Mouse (Mus musculus) stomach, embryonic 15.5 days (tissue): ENCODE measurements around the gene Dock9. TPM values are rescaled to one million over a fixed set of nuclear protein-coding genes. Genes with fewer than 3 reads are reported as not detected.

Experiments
- ATAC-seq: fragments of 200-750 bp; cut with Nextera tagmentation; 2 replicates; pipeline ENCODE4 v1.8.0; 2017; ENCODE audit warnings: low read depth, moderate number of reproducible peaks, moderate TSS enrichment; ENCODE audit not compliant: insufficient read depth, low FRiP score
- H3K27ac ChIP-seq: fragments of 300-500 bp; sonication (generic); 2 replicates; pipeline ENCODE4 v1.5.1; 2015; ENCODE audit warnings: mild to moderate bottlenecking, inconsistent platforms
- H3K27me3 ChIP-seq: fragments of 300-500 bp; sonication (generic); replicated peaks from 2 replicates; pipeline ENCODE4 v1.6.1; 2015; ENCODE audit warnings: inconsistent platforms
- H3K36me3 ChIP-seq: fragments of 300-500 bp; sonication (generic); 2 replicates; pipeline ENCODE4 v1.6.1; 2015; ENCODE audit warnings: inconsistent platforms
- H3K4me1 ChIP-seq: fragments of 300-500 bp; sonication (generic); 2 replicates; pipeline ENCODE4 v1.6.1; 2015; ENCODE audit warnings: inconsistent platforms
- H3K4me2 ChIP-seq: fragments of 300-500 bp; sonication (generic); 2 replicates; pipeline ENCODE4 v1.6.1; 2015; ENCODE audit warnings: mild to moderate bottlenecking, inconsistent platforms
- H3K4me3 ChIP-seq: fragments of 300-500 bp; sonication (generic); replicated peaks from 2 replicates; pipeline ENCODE4 v1.5.1; 2015; ENCODE audit warnings: inconsistent platforms
- H3K9ac ChIP-seq: fragments of 300-500 bp; sonication (generic); 2 replicates; pipeline ENCODE4 v1.6.1; 2015; ENCODE audit warnings: inconsistent platforms
- H3K9me3 ChIP-seq: fragments of 300-500 bp; sonication (generic); 2 replicates; pipeline ENCODE4 v1.6.1; 2016; ENCODE audit warnings: inconsistent platforms
- WGBS: fragments of 180-500 bp; shearing (Covaris S2); methylation state at CpG from one replicate; pipeline ENCODE4 v1.1.7; 2015; 5-methylcytosine and 5-hydroxymethylcytosine counted together
- polyA plus RNA-seq: library from polyadenylated mRNA; unstranded; fragments of >200 nt; fragmentation: Nextera tagmentation; extraction: Ambion mirVana; gene quantifications from 2 replicates; pipeline ENCODE4 v1.2.1, GENCODE M21; 2015

Gene Dock9
- polyA plus RNA-seq, 1 experiment from 2014 or later = 14.0 TPM

- H3K27me3 ChIP-seq = no peaks in the 10 kb centered on the region
- H3K4me2 ChIP-seq = no peak overlapping the region
- WGBS = 41% methylated on average over 11 of the region's 11 CpGs
- H3K27ac ChIP-seq = peak overlapping the region; percentile 78
- no peaks in the 10 kb centered on the region for H3K36me3 ChIP-seq
- no peaks in the 10 kb centered on the region for H3K9me3 ChIP-seq
- H3K9ac ChIP-seq = no peak overlapping the region
- peak; percentile 56; the same call in 1 of the 2 replicates for ATAC-seq
- no peak overlapping the region for H3K4me3 ChIP-seq
- H3K4me1 ChIP-seq = peaks cover 4% of the 10 kb centered on the region; the same call in 1 of the 2 replicates
Measured at GRCm38 (mm10) chr14:121754110-121754509, 43.5 kb downstream of the Dock9 start.

GRCm38 (mm10) chr14:121752686-121753426 lies 44.8 kb downstream of the Dock9 start:
- Histone ChIP-seq H3K4me2 (no peak overlapping the region), H3K4me1 (peaks cover 8% of the 10 kb centered on the region; the same call in 1 of the 2 replicates), H3K27me3 (no peaks in the 10 kb centered on the region), H3K9me3 (no peaks in the 10 kb centered on the region), H3K4me3 (no peak overlapping the region), H3K27ac (peak overlapping the region; percentile 78), H3K9ac (no peak overlapping the region), H3K36me3 (no peaks in the 10 kb centered on the region)
- 0 out of 2 replicates have a peak, but pooled peaks have one; percentile 17 for ATAC-seq
- WGBS = 47% methylated on average over 19 of the region's 19 CpGs

GRCm38 (mm10) chr14:121749606-121750005 lies 48.0 kb downstream of the Dock9 start:
- Histone ChIP-seq H3K4me2 (no peak overlapping the region), H3K27me3 (no peaks in the 10 kb centered on the region), H3K9ac (no peak overlapping the region), H3K9me3 (no peaks in the 10 kb centered on the region), H3K4me1 (peaks cover 8% of the 10 kb centered on the region; the same call in 1 of the 2 replicates), H3K27ac (0 out of 2 replicates have a peak overlapping the region, but pooled peaks have one; percentile 10), H3K4me3 (no peak overlapping the region), H3K36me3 (no peaks in the 10 kb centered on the region)
- no peak for ATAC-seq
- 62% methylated on average over 9 of the region's 9 CpGs for WGBS

GRCm38 (mm10) chr14:121749084-121749483 lies 48.6 kb downstream of the Dock9 start:
- Histone ChIP-seq H3K27ac (no peak overlapping the region), H3K4me1 (peaks cover 8% of the 10 kb centered on the region; the same call in 1 of the 2 replicates), H3K9me3 (no peaks in the 10 kb centered on the region), H3K9ac (no peak overlapping the region), H3K4me2 (no peak overlapping the region), H3K27me3 (no peaks in the 10 kb centered on the region), H3K36me3 (no peaks in the 10 kb centered on the region), H3K4me3 (no peak overlapping the region)
- WGBS = 70% methylated on average over 10 of the region's 10 CpGs
- ATAC-seq = no peak

GRCm38 (mm10) chr14:121747360-121747759 lies 50.3 kb downstream of the Dock9 start:
- H3K9me3 ChIP-seq = no peaks in the 10 kb centered on the region
- WGBS = 81% methylated on average over 7 of the region's 7 CpGs
- no peaks in the 10 kb centered on the region for H3K36me3 ChIP-seq
- no peak overlapping the region for H3K9ac ChIP-seq
- ATAC-seq = no peak
- H3K27me3 ChIP-seq = no peaks in the 10 kb centered on the region
- no peak overlapping the region for H3K4me3 ChIP-seq
- no peak overlapping the region for H3K4me2 ChIP-seq
- H3K4me1 ChIP-seq = peaks cover 4% of the 10 kb centered on the region; the same call in 1 of the 2 replicates
- H3K27ac ChIP-seq = no peak overlapping the region

GRCm38 (mm10) chr14:121743787-121744417 lies 53.7 kb downstream of the Dock9 start:
- Histone ChIP-seq H3K36me3 (no peaks in the 10 kb centered on the region), H3K9me3 (no peaks in the 10 kb centered on the region), H3K9ac (no peak overlapping the region), H3K4me1 (peaks cover 2% of the 10 kb centered on the region; the same call in 1 of the 2 replicates), H3K4me3 (no peak overlapping the region), H3K4me2 (no peak overlapping the region), H3K27ac (no peak overlapping the region), H3K27me3 (no peaks in the 10 kb centered on the region)
- WGBS = 67% methylated on average over 9 of the region's 9 CpGs
- ATAC-seq = no peak

- 55% methylated on average over 24 of the region's 24 CpGs for WGBS
- no peak overlapping the region for H3K27ac ChIP-seq
- H3K27me3 ChIP-seq = no peaks in the 10 kb centered on the region
- no peak overlapping the region for H3K4me3 ChIP-seq
- H3K4me2 ChIP-seq = no peak overlapping the region
- no peaks in the 10 kb centered on the region for H3K9me3 ChIP-seq
- no peaks in the 10 kb centered on the region for H3K36me3 ChIP-seq
- no peak for ATAC-seq
- peaks cover 11% of the 10 kb centered on the region; the same call in 1 of the 2 replicates for H3K4me1 ChIP-seq
- H3K9ac ChIP-seq = no peak overlapping the region
Measured at GRCm38 (mm10) chr14:121738431-121739403, 58.9 kb downstream of the Dock9 start.

- Histone ChIP-seq H3K27ac (no peak overlapping the region), H3K27me3 (no peaks in the 10 kb centered on the region), H3K4me2 (no peak overlapping the region), H3K4me3 (no peak overlapping the region), H3K9ac (no peak overlapping the region), H3K36me3 (no peaks in the 10 kb centered on the region), H3K9me3 (no peaks in the 10 kb centered on the region), H3K4me1 (peaks cover 11% of the 10 kb centered on the region; the same call in 1 of the 2 replicates)
- WGBS = 78% methylated on average over 8 of the region's 8 CpGs
- no peak for ATAC-seq
Measured at GRCm38 (mm10) chr14:121737277-121737676, 60.4 kb downstream of the Dock9 start.

- Histone ChIP-seq H3K27ac (no peak overlapping the region), H3K9ac (no peak overlapping the region), H3K9me3 (no peaks in the 10 kb centered on the region), H3K36me3 (no peaks in the 10 kb centered on the region), H3K4me3 (no peak overlapping the region), H3K4me1 (peaks cover 11% of the 10 kb centered on the region), H3K27me3 (no peaks in the 10 kb centered on the region), H3K4me2 (no peak overlapping the region)
- 59% methylated on average over 7 of the region's 7 CpGs for WGBS
- ATAC-seq = no peak
Measured at GRCm38 (mm10) chr14:121735678-121736077, 62.0 kb downstream of the Dock9 start.

- Histone ChIP-seq H3K4me2 (no peak overlapping the region), H3K27ac (no peak overlapping the region), H3K4me1 (peaks cover 11% of the 10 kb centered on the region), H3K9ac (no peak overlapping the region), H3K4me3 (no peak overlapping the region), H3K27me3 (no peaks in the 10 kb centered on the region), H3K36me3 (no peaks in the 10 kb centered on the region), H3K9me3 (no peaks in the 10 kb centered on the region)
- WGBS = 65% methylated on average over 7 of the region's 7 CpGs
- ATAC-seq = no peak
Measured at GRCm38 (mm10) chr14:121734217-121734616, 63.4 kb downstream of the Dock9 start.

- no peak for ATAC-seq
- 92% methylated on average over 12 of the region's 12 CpGs for WGBS
- peaks cover 10% of the 10 kb centered on the region for H3K4me1 ChIP-seq
- H3K9me3 ChIP-seq = no peaks in the 10 kb centered on the region
- no peaks in the 10 kb centered on the region for H3K36me3 ChIP-seq
- H3K9ac ChIP-seq = no peak overlapping the region
- H3K4me2 ChIP-seq = no peak overlapping the region
- H3K4me3 ChIP-seq = no peak overlapping the region
- H3K27ac ChIP-seq = no peak overlapping the region
- no peaks in the 10 kb centered on the region for H3K27me3 ChIP-seq
Measured at GRCm38 (mm10) chr14:121733694-121734093, 63.9 kb downstream of the Dock9 start.
